Mouse (Mus musculus) olfactory bulb, adult 2 months (tissue): Measurements from ENCODE around the gene Crybg1. TPM values are rescaled to one million over a fixed set of nuclear protein-coding genes. Genes with fewer than 3 reads are reported as not detected.
A peak's percentile ranks its signal among the peaks of the same experiment; 100 is the strongest.
"Not testable (repeated sequence)": the region's sequence is repeated elsewhere in the genome, so short reads cannot be mapped to it uniquely, and the experiment has no call there.

Experiments used
- H3K27ac ChIP-seq: fragments of 200-500 bp; 2 replicates; pipeline ENCODE4 v1.5.1; 2012; ENCODE audit warnings: low read depth, low read length; ENCODE audit not compliant: insufficient read depth
- H3K4me1 ChIP-seq: fragments of 200-500 bp; 2 replicates; pipeline ENCODE4 v1.6.1; 2012; ENCODE audit warnings: low read length; ENCODE audit not compliant: control insufficient read depth, insufficient read depth
- H3K4me3 ChIP-seq: fragments of 200-500 bp; 2 replicates; pipeline ENCODE4 v1.5.1; 2012; ENCODE audit warnings: mild to moderate bottlenecking, low read depth, low read length, moderate library complexity; ENCODE audit not compliant: insufficient read depth
- CTCF ChIP-seq: fragments of 200-500 bp; IDR thresholded peaks from 2 replicates; pipeline ENCODE4 v1.5.1; 2012; ENCODE audit warnings: low read depth, mild to moderate bottlenecking, low read length, moderate library complexity; ENCODE audit not compliant: insufficient read depth
- POLR2A ChIP-seq: fragments of 200-500 bp; IDR thresholded peaks from 2 replicates; pipeline ENCODE4 v1.6.1; 2012; ENCODE audit warnings: mild to moderate bottlenecking, low read depth, low read length, moderate library complexity; ENCODE audit not compliant: insufficient read depth
- WGBS: fragments of 180-500 bp; shearing (Covaris S2); methylation state at CpG from one replicate; pipeline ENCODE4 v1.1.7; 2018; 5-methylcytosine and 5-hydroxymethylcytosine counted together
- polyA plus RNA-seq: library from polyadenylated mRNA; stranded (reverse); fragments of >200 nt; gene quantifications from 2 replicates; pipeline ENCODE4 v1.2.4, GENCODE M21; 2012; ENCODE audit warnings: low replicate concordance; ENCODE audit not compliant: missing spikeins, insufficient read depth, insufficient read length

The Crybg1 gene
- polyA plus RNA-seq, 1 experiment: not detected

GRCm38 (mm10) chr10:43953942-43954341 lies 194.7 kb downstream of the Crybg1 start:
- Histone ChIP-seq H3K4me3 (no peak overlapping the region), H3K4me1 (no peaks in the 10 kb centered on the region), H3K27ac (no peak overlapping the region)
- TF ChIP-seq POLR2A: no peak
- TF ChIP-seq CTCF: peak; percentile 52

- no peaks in the 10 kb centered on the region for H3K4me1 ChIP-seq
- WGBS: 83% methylated on average over 4 of the region's 4 CpGs
Observed at GRCm38 (mm10) chr10:43945435-43945834, 203.2 kb downstream of the Crybg1 start.

GRCm38 (mm10) chr10:43943736-43944135 lies 204.9 kb downstream of the Crybg1 start:
- Histone ChIP-seq H3K4me1 (no peaks in the 10 kb centered on the region), H3K4me3 (no peak overlapping the region), H3K27ac (no peak overlapping the region)
- 64% methylated on average over 4 of the region's 4 CpGs for WGBS
- no peak for TF ChIP-seq POLR2A
- TF ChIP-seq CTCF: no peak

More at GRCm38 (mm10) chr10:43945435-43945834, 203.2 kb downstream of the Crybg1 start:
- Histone ChIP-seq H3K27ac (no peak overlapping the region), H3K4me3 (no peak overlapping the region)
- TF ChIP-seq POLR2A (no peak), CTCF (no peak)

GRCm38 (mm10) chr10:43939136-43939662 lies 209.5 kb downstream of the Crybg1 start:
- no peak for TF ChIP-seq POLR2A
- no peak for TF ChIP-seq CTCF
- Histone ChIP-seq H3K4me1 (no peaks in the 10 kb centered on the region), H3K4me3 (no peak overlapping the region), H3K27ac (no peak overlapping the region)
- 84% methylated on average over 6 of the region's 6 CpGs for WGBS

DNA sequence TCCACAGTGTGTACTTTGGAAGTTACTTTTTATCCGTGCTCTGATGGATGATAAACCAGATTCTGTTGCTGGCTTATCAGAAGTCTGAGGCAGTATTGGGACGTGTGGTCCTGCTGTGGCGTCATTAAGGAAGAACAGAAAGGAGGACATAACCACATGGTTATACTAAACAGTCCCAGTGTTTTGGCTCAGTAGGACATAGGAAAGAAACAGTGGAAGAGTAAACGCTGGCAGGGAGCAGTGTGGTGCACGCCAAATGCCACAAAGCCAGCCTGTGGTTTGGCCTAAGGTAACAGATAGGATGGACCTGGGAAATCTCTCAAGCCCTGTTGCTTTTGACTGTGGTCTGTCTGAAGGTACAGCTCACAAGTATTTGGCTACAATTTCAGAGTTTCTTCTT lies 220.1 kb downstream of the Crybg1 start:
- 75% methylated on average over 5 of the region's 5 CpGs for WGBS
- TF ChIP-seq CTCF: no peak
- no peak for TF ChIP-seq POLR2A
- no peak overlapping the region for H3K27ac ChIP-seq
- no peak overlapping the region for H3K4me3 ChIP-seq
- no peaks in the 10 kb centered on the region for H3K4me1 ChIP-seq

- no peaks in the 10 kb centered on the region for H3K4me1 ChIP-seq
- 81% methylated on average over 8 of the region's 8 CpGs for WGBS
- no peak overlapping the region for H3K27ac ChIP-seq
- H3K4me3 ChIP-seq: no peak overlapping the region
- TF ChIP-seq POLR2A (no peak), CTCF (no peak)
Observed at GRCm38 (mm10) chr10:43927736-43928135, 220.9 kb downstream of the Crybg1 start.

DNA sequence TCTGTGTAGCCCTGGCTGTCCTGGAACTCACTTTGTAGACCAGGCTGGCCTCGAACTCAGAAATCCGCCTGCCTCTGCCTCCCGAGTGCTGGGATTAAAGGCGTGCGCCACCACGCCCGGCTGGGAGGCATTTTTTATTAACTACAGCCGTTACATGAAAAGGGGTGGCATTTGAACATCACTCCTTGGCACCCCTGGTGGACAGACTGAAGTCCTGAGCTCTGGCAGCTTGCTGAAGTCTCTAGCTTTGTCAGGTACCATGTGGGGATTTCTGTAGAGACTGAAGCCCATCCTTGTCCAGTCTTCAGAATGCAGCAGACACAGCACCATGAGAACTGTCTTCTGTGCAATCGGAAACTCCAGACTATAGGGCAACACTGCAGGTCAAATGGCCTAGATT lies 222.9 kb downstream of the Crybg1 start:
- whole genome bisulfite sequencing: 93% methylated on average over 9 of the region's 9 CpGs
- H3K4me3 ChIP-seq, H3K4me1 ChIP-seq, H3K27ac ChIP-seq: not testable (repeated sequence)

- Histone ChIP-seq H3K27ac (no peak overlapping the region), H3K4me1 (no peaks in the 10 kb centered on the region), H3K4me3 (no peak overlapping the region)
- TF ChIP-seq POLR2A (no peak), CTCF (no peak)
- WGBS: 97% methylated on average over 3 of the region's 3 CpGs
Observed at GRCm38 (mm10) chr10:43923096-43923495, 225.6 kb downstream of the Crybg1 start.

DNA sequence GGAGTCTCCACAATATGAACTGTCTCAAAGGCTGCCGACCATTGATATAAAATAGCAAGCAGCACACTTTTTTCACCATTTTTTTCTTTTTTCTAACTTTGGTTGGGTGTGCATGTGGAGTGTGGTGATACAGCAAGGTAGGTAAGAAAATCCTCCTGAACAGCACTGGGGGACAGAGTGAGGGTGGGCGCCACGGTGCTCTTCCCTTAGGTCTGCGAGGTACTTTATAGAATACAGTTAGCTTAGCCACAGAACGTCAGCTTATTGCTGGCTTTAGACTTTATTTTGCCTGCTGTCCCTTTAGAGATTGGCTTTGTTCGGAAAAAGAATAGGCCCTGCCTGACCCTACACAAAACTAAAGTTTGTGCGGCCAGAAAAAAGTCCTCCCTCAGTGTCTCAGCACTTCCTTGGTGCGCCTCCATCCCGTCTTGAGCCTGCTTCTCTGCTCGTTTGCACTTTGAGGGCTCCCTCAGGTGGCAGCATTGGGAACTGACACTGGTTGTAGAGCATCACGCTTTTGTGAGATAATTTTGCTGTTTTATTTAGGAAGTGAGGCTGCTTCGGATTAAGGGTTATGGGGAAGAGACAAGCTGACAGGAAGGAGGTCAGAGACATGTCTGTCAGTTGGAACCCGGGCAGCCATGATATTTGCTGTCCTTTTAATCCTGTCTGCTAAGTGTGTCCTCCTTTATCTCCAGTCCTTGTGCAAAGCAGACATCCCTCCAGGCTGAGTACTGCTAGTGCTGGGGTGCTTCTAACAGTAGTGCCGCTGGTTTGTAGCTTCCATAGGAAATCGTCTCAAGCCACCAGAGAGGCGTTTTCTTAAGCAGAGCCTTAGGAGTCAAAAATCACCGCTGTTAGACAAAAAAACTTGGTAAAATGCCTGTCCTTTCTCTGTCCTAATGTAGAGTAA lies 229.7 kb downstream of the Crybg1 start:
- H3K27ac ChIP-seq: no peak overlapping the region
- WGBS: 40% methylated on average over 17 of the region's 17 CpGs
- peaks cover 2% of the 10 kb centered on the region; the same call in 1 of the 2 replicates for H3K4me1 ChIP-seq
- H3K4me3 ChIP-seq: no peak overlapping the region
- TF ChIP-seq POLR2A (no peak), CTCF (peak; percentile 76)

DNA sequence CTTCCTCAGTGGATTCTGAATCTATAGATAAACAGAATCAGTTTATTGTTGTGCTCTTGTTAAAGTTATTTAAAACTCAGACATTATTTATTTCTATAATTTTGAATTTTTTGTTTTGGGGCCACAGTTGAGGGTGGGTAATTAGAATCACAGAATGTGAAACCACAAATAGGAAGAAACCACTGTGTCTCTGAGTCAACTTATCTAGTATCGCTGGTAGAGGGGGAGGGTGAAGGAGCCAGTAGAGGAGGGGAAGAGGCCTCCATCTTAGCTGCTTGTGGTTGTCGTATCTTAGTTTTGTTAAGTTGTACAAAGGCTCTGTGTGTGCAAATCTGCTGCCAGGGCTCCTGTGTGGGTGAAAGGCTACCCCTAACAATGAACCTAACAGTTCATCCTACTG lies 231.9 kb downstream of the Crybg1 start:
- 63% methylated on average over 2 of the region's 2 CpGs for WGBS
- H3K4me1 ChIP-seq: peaks cover 2% of the 10 kb centered on the region; the same call in 1 of the 2 replicates
- H3K27ac ChIP-seq: no peak overlapping the region
- H3K4me3 ChIP-seq: no peak overlapping the region
- no peak for TF ChIP-seq CTCF
- TF ChIP-seq POLR2A: no peak
